ENCODE assay signal across 8 mouse cellular contexts in genomic region chr11:117606605-117607203, GRCm38 (mm10). TPM values are rescaled to one million over a fixed set of nuclear protein-coding genes. Genes with fewer than 3 reads are reported as not detected.
DNase-seq lines count a peak whose midpoint lies in the region; ATAC-seq lines count a peak whose summit lies in the region.

No protein-coding gene starts in this region.

- ATAC-seq in megakaryocyte, adult 5-6 weeks (ENCODE audit: poor library complexity, severe bottlenecking): no peak
- no peak for ATAC-seq in forebrain, embryonic 15.5 days (replicated peaks)
- peak; percentile 47; the same call in 1 of the 2 replicates for ATAC-seq in neural tube, embryonic 14.5 days (ENCODE audit: low read depth)
- no peak for ATAC-seq in megakaryocyte-erythroid progenitor cell, adult 5-6 weeks (replicated peaks; ENCODE audit: low FRiP score, low TSS enrichment, poor library complexity, severe bottlenecking)
- no peak for ATAC-seq in activated CD4-positive, CD25-positive, alpha-beta regulatory T cell, adult 4 months

- peaks cover 15% of the 10 kb centered on the region for H3K4me1 ChIP-seq in megakaryocyte, embryonic 14.5 days
- H3K4me1 ChIP-seq in forebrain, embryonic 15.5 days: peaks cover 43% of the 10 kb centered on the region
- peaks cover 15% of the 10 kb centered on the region for H3K4me1 ChIP-seq in neural tube, embryonic 14.5 days (ENCODE audit: control insufficient read depth, insufficient read depth, low read length)

- H3K4me3 ChIP-seq in megakaryocyte, embryonic 14.5 days (replicated peaks): peak overlapping the region; percentile 23
- no peak overlapping the region for H3K4me3 ChIP-seq in forebrain, embryonic 15.5 days
- no peak overlapping the region for H3K4me3 ChIP-seq in neural tube, embryonic 14.5 days (ENCODE audit: low read depth, low read length)

- H3K27ac ChIP-seq in forebrain, embryonic 15.5 days (replicated peaks): peak overlapping the region; percentile 49
- peak overlapping the region; percentile 28; the same call in 1 of the 2 replicates for H3K27ac ChIP-seq in neural tube, embryonic 14.5 days (ENCODE audit: low read depth, low read length)

- H3K4me2 ChIP-seq in forebrain, embryonic 15.5 days (replicated peaks): no peak overlapping the region; the same call in 1 of the 2 replicates
- no peak overlapping the region for H3K4me2 ChIP-seq in neural tube, embryonic 14.5 days (ENCODE audit: low read depth, low read length)

- H3K27me3 ChIP-seq in megakaryocyte, embryonic 14.5 days (replicated peaks): peaks cover 86% of the 10 kb centered on the region
- no peaks in the 10 kb centered on the region for H3K27me3 ChIP-seq in forebrain, embryonic 15.5 days
- H3K27me3 ChIP-seq in neural tube, embryonic 14.5 days (ENCODE audit: control insufficient read depth, insufficient read depth, low read length): no peaks in the 10 kb centered on the region

- DNase-seq in kidney, postnatal 14 days: peak; percentile 56
- no peak for DNase-seq in cerebellum, adult 9-11 months

- 7% methylated on average over 13 of the region's 13 CpGs for WGBS in forebrain, embryonic 15.5 days
- 7% methylated on average over 13 of the region's 13 CpGs for WGBS in neural tube, embryonic 14.5 days

- H3K9me3 ChIP-seq in megakaryocyte, embryonic 14.5 days: no peaks in the 10 kb centered on the region
- H3K9me3 ChIP-seq in forebrain, embryonic 15.5 days: no peaks in the 10 kb centered on the region
- no peaks in the 10 kb centered on the region for H3K9me3 ChIP-seq in neural tube, embryonic 14.5 days (ENCODE audit: control insufficient read depth, low read length)

- no peaks in the 10 kb centered on the region for H3K36me3 ChIP-seq in megakaryocyte, embryonic 14.5 days (replicated peaks; ENCODE audit: low read length)
- no peaks in the 10 kb centered on the region for H3K36me3 ChIP-seq in forebrain, embryonic 15.5 days
- H3K36me3 ChIP-seq in neural tube, embryonic 14.5 days (ENCODE audit: control insufficient read depth, insufficient read depth, low read length): no peaks in the 10 kb centered on the region

- H3K9ac ChIP-seq in forebrain, embryonic 15.5 days (replicated peaks): no peak overlapping the region
- H3K9ac ChIP-seq in neural tube, embryonic 14.5 days (replicated peaks; ENCODE audit: low read depth, low read length): no peak overlapping the region

RNA-seq across cellular contexts. Expression of gene Tnrc6c, which starts 47.4 kb away (rescaled TPM):
- 5.7 and 9.3 TPM in 2 replicates for polyA plus RNA-seq in megakaryocyte, embryonic 14.5 days (2012; ENCODE audit: insufficient read depth, low replicate concordance)
- 16.3 and 19.1 TPM in 2 replicates for total RNA-seq in megakaryocyte, adult 5-6 weeks (2015)
- 17.9 and 20.4 TPM in 2 replicates for total RNA-seq in megakaryocyte, adult 5-6 weeks (2017)
- polyA plus RNA-seq in forebrain, embryonic 15.5 days (2015; fragmentation: Nextera tagmentation; extraction: Ambion mirVana): 29.2 and 31.0 TPM in 2 replicates
- polyA plus RNA-seq in neural tube, embryonic 14.5 days (2014; fragmentation: Nextera tagmentation; extraction: Ambion mirVana): 30.6 and 32.5 TPM in 2 replicates
- 27.1 and 32.2 TPM in 2 replicates for total RNA-seq in megakaryocyte-erythroid progenitor cell, adult 5-6 weeks (2014; fragmentation: Nextera tagmentation)
- total RNA-seq in megakaryocyte-erythroid progenitor cell, adult 5-6 weeks (2017): 15.8 and 18.0 TPM in 2 replicates
- 10 to 100 TPM; 14.3 to 16.8 TPM for polyA plus RNA-seq in activated CD4-positive, CD25-positive, alpha-beta regulatory T cell, adult 4 months (2017; shearing (Covaris generic))
